Mouse (Mus musculus): ENCODE results near the gene Gm2016. TPM values are rescaled to one million over a fixed set of nuclear protein-coding genes. Genes with fewer than 3 reads are reported as not detected.

Gm2016 gene
- not detected for total RNA-seq (2023)

DNA sequence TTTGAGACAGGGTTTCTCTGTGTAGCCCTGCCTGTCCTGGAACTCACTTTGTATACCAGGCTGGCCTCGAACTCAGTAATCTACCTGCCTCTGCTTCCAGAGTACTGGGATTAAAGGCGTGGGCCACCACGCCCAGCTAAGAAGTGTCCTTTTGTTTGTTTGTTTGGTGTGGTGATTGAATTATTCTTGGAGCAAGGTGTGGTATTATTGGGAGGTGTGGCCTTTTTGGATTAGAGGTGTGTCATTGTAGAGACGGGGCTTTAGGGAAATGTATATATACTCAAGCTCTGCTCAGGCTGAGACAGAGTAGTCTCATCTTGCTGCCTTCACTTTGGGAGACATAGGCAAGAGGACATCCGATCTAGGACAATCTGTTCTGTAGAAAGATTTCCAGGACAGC is at the start of gene Gm2016:
TSS of gene Gm2016 (plus strand) at position 301 of the 400 bp plus-strand sequence.

DNA sequence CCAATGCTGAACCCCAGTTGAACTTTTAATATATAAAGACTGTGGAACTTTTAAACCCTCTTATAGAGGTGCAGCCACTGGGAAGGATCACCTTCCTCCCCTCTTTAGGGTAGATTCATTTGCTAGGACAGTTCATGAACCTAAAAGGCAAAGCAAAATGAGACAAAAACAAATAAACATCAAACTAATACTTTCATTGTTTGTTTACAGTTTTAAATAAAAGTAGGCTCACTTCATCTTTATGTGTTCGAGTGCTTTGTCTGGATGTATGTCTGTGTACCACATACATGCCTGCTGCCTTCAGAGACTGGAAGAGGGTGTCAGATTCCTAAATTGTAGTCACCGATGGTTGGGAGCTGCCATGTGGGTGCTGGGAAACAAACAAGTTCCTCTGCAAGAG is 31.6 kb upstream of the Gm2016 start, which contains the start of gene Gm2001:
TSS of gene Gm2001 (minus strand) at position 101 of the 400 bp plus-strand sequence.

GRCm38 (mm10) chr12:87895070-87895469 is 21.2 kb downstream of the Gm2016 start, which contains the start of gene Gm2022:
Gene Gm2022 (plus strand): TSS chr12:87895370.

GRCm38 (mm10) chr12:87919721-87920120 is 45.8 kb downstream of the Gm2016 start, which contains the start of gene Gm2035:
Gene Gm2035 (minus strand): TSS chr12:87919857.

Other genes starting within 250 kb of the Gm2016 start
- gene Gm16381, start 229.5 kb upstream of the Gm2016 start, total RNA-seq (2023): not detected
- not detected for gene Gm21319, start 98.3 kb upstream of the Gm2016 start, total RNA-seq (2023)
- not detected for gene Gm21936, start 78.6 kb upstream of the Gm2016 start, total RNA-seq (2023)
- not detected for gene BB287469, start 57.5 kb upstream of the Gm2016 start, total RNA-seq (2023)
- gene Gm2001, start 31.7 kb upstream of the Gm2016 start, total RNA-seq (2023): not detected
- gene Gm2022, start 21.3 kb downstream of the Gm2016 start, total RNA-seq (2023): not detected
- not detected for gene Gm2035, start 45.8 kb downstream of the Gm2016 start, total RNA-seq (2023)
- gene Gm2042, start 80.0 kb downstream of the Gm2016 start, total RNA-seq (2023): not detected
- not detected for gene Gm2075, start 137.8 kb downstream of the Gm2016 start, total RNA-seq (2023)
- gene Gm6803, start 144.7 kb downstream of the Gm2016 start, total RNA-seq (2023): not detected
- not detected for gene Gm2056, start 152.9 kb downstream of the Gm2016 start, total RNA-seq (2023)
- not detected for gene Gm16368, start 209.6 kb downstream of the Gm2016 start, total RNA-seq (2023)

All from neutrophil, adult 59 days (primary cell).